19 mouse cellular contexts compared by ENCODE assay signal in the genomic region with DNA sequence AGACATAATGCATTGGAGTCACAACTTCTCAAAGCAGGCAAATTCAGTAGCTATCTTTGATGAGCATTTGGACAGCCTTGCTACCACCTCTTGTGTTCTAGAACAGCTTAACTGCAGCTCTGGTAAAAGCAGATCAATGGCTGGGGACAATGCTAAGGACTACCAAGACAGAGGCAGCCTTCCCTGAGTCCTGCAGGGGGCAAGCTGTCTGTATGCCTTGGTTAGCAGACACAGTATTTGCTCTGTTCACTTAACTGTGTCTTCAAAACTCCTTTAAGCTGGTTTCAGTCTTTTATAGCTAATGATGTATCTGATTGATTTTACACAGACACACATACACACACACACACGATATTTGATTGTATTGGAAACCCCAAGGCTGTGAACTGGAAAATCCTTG.
DNase-seq lines count a peak whose midpoint lies in the region; ATAC-seq and TF ChIP-seq lines count a peak whose summit lies in the region.
"Had no signal": no experiment of that assay in that cellular context is flagged by ENCODE, and none has a peak within 500 bp of the region (broad histone marks: within the 10 kb centered on the region; RNA-seq: fewer than 3 reads in every experiment).

No protein-coding gene starts in this region.

- peak; percentile 26 for DNase-seq in midbrain, embryonic 14.5 days
- DNase-seq in midbrain, embryonic 10.5 days (ENCODE audit: low spot score): no peak
- DNase-seq in splenic B cell, adult 2 months (ENCODE audit: low read depth, low spot score): peak; percentile 23
- DNase-seq in neural tube, embryonic 10.5 days (ENCODE audit: extremely low spot score, low spot score): no peak
- no peak for DNase-seq in spleen, adult 18-20 months
- DNase-seq: adrenal gland, postnatal 10 days; cerebellum, adult 18-20 months; gastrocnemius, adult 2 months; heart, adult 18-20 months; right cerebral cortex, postnatal 25 days had no signal

- ATAC-seq in intestine, postnatal 0 days: no peak
- no peak for ATAC-seq in intestine, embryonic 15.5 days
- no peak for ATAC-seq in midbrain, embryonic 14.5 days (ENCODE audit: low FRiP score, low TSS enrichment)
- ATAC-seq: CD4-positive, CD25-positive, alpha-beta regulatory T cell, adult 4 months; hindbrain, embryonic 16.5 days had no signal

- peaks cover 5% of the 10 kb centered on the region; the same call in 1 of the 2 replicates for H3K36me3 ChIP-seq in intestine, postnatal 0 days (ENCODE audit: control insufficient read depth, insufficient read depth)
- peaks cover 2% of the 10 kb centered on the region; the same call in 1 of the 2 replicates for H3K36me3 ChIP-seq in intestine, embryonic 15.5 days
- H3K36me3 ChIP-seq in midbrain, embryonic 14.5 days (ENCODE audit: control insufficient read depth, insufficient read depth, low read length): no peaks in the 10 kb centered on the region
- H3K36me3 ChIP-seq in midbrain, embryonic 10.5 days: peaks cover 41% of the 10 kb centered on the region
- no peaks in the 10 kb centered on the region for H3K36me3 ChIP-seq in splenic B cell, adult 2 months (ENCODE audit: control insufficient read depth, insufficient read depth, low read length, poor library complexity, severe bottlenecking)
- H3K36me3 ChIP-seq: limb, embryonic 12.5 days had no signal

- no peak overlapping the region for H3K27ac ChIP-seq in intestine, postnatal 0 days (ENCODE audit: low read depth, low read length)
- H3K27ac ChIP-seq in intestine, embryonic 15.5 days: no peak overlapping the region
- no peak overlapping the region for H3K27ac ChIP-seq in midbrain, embryonic 14.5 days (replicated peaks; ENCODE audit: low read depth, low read length)
- H3K27ac ChIP-seq in midbrain, embryonic 10.5 days (replicated peaks): no peak overlapping the region
- H3K27ac ChIP-seq in cortical plate, adult 2 months (ENCODE audit: insufficient read depth, low read length): no peak overlapping the region
- H3K27ac ChIP-seq: embryonic facial prominence, embryonic 12.5 days; gastrocnemius, adult 2 months; limb, embryonic 12.5 days; liver, embryonic 14.5 days had no signal

- WGBS in intestine, postnatal 0 days: 76% methylated on average over 1 of the region's 1 CpGs
- WGBS in intestine, embryonic 15.5 days: 58% methylated on average over 1 of the region's 1 CpGs
- 20% methylated on average over 1 of the region's 1 CpGs for WGBS in midbrain, embryonic 14.5 days
- WGBS in midbrain, embryonic 10.5 days: 58% methylated on average over 1 of the region's 1 CpGs

- H3K9me3 ChIP-seq in intestine, postnatal 0 days (ENCODE audit: control insufficient read depth): no peaks in the 10 kb centered on the region
- H3K9me3 ChIP-seq in intestine, embryonic 15.5 days: no peaks in the 10 kb centered on the region
- H3K9me3 ChIP-seq in midbrain, embryonic 14.5 days (ENCODE audit: control insufficient read depth, low read length): no peaks in the 10 kb centered on the region
- no peaks in the 10 kb centered on the region for H3K9me3 ChIP-seq in midbrain, embryonic 10.5 days (replicated peaks)
- H3K9me3 ChIP-seq: embryonic facial prominence, embryonic 12.5 days; limb, embryonic 12.5 days had no signal

- no peaks in the 10 kb centered on the region for H3K4me1 ChIP-seq in intestine, postnatal 0 days (replicated peaks; ENCODE audit: control insufficient read depth, insufficient read depth, low read length)
- H3K4me1 ChIP-seq in intestine, embryonic 15.5 days (replicated peaks): no peaks in the 10 kb centered on the region
- H3K4me1 ChIP-seq in midbrain, embryonic 14.5 days (ENCODE audit: control insufficient read depth, insufficient read depth, low read length): no peaks in the 10 kb centered on the region
- peaks cover 33% of the 10 kb centered on the region for H3K4me1 ChIP-seq in midbrain, embryonic 10.5 days
- H3K4me1 ChIP-seq in cortical plate, adult 2 months (ENCODE audit: control insufficient read depth, insufficient read depth, low read length): no peaks in the 10 kb centered on the region; the same call in 1 of the 2 replicates
- H3K4me1 ChIP-seq: limb, embryonic 12.5 days; megakaryocyte, embryonic 14.5 days had no signal

- TF ChIP-seq POLR2A in cortical plate, adult 2 months (IDR thresholded peaks at IDR 0.05; ENCODE audit: extremely low read depth, insufficient read depth, low read length): no peak

- H3K4me2 ChIP-seq in intestine, postnatal 0 days (replicated peaks; ENCODE audit: low read depth): no peak overlapping the region
- H3K4me2 ChIP-seq in intestine, embryonic 15.5 days (replicated peaks): no peak overlapping the region
- H3K4me2 ChIP-seq in midbrain, embryonic 14.5 days (ENCODE audit: low read length): no peak overlapping the region
- H3K4me2 ChIP-seq: embryonic facial prominence, embryonic 12.5 days; limb, embryonic 12.5 days had no signal

- peak; percentile 39 for TF ChIP-seq CTCF in intestine, postnatal 0 days (IDR thresholded peaks at IDR 0.05; ENCODE audit: low read depth)
- TF ChIP-seq CTCF in cortical plate, adult 2 months (IDR thresholded peaks at IDR 0.05; ENCODE audit: extremely low read depth, insufficient read depth, low read length): 0 out of 2 replicates have a peak, but pooled peaks have one; percentile 9

- no peaks in the 10 kb centered on the region for H3K27me3 ChIP-seq in intestine, postnatal 0 days (replicated peaks; ENCODE audit: control insufficient read depth, insufficient read depth, low read length)
- no peaks in the 10 kb centered on the region for H3K27me3 ChIP-seq in intestine, embryonic 15.5 days (replicated peaks)
- H3K27me3 ChIP-seq in midbrain, embryonic 14.5 days (ENCODE audit: control insufficient read depth, insufficient read depth, low read length): no peaks in the 10 kb centered on the region
- H3K27me3 ChIP-seq in midbrain, embryonic 10.5 days (ENCODE audit: low read depth, poor library complexity, severe bottlenecking): no peaks in the 10 kb centered on the region
- no peaks in the 10 kb centered on the region for H3K27me3 ChIP-seq in splenic B cell, adult 2 months (ENCODE audit: control insufficient read depth, insufficient read depth, low read length, poor library complexity, severe bottlenecking)
- H3K27me3 ChIP-seq: embryonic facial prominence, embryonic 12.5 days; limb, embryonic 12.5 days; megakaryocyte, embryonic 14.5 days had no signal

- H3K4me3 ChIP-seq in intestine, postnatal 0 days (ENCODE audit: low read depth, low read length): no peak overlapping the region
- no peak overlapping the region for H3K4me3 ChIP-seq in intestine, embryonic 15.5 days (replicated peaks)
- H3K4me3 ChIP-seq in midbrain, embryonic 14.5 days (replicated peaks; ENCODE audit: low read depth, low read length): no peak overlapping the region
- no peak overlapping the region for H3K4me3 ChIP-seq in midbrain, embryonic 10.5 days
- H3K4me3 ChIP-seq in cortical plate, adult 2 months (ENCODE audit: insufficient read depth, low read length): no peak overlapping the region
- H3K4me3 ChIP-seq: embryonic facial prominence, embryonic 12.5 days; gastrocnemius, adult 2 months; limb, embryonic 12.5 days; megakaryocyte, embryonic 14.5 days had no signal

- H3K9ac ChIP-seq in intestine, postnatal 0 days (ENCODE audit: low read depth, low read length): no peak overlapping the region
- no peak overlapping the region for H3K9ac ChIP-seq in intestine, embryonic 15.5 days
- H3K9ac ChIP-seq in midbrain, embryonic 14.5 days (replicated peaks; ENCODE audit: low read length): no peak overlapping the region
- H3K9ac ChIP-seq: embryonic facial prominence, embryonic 12.5 days; limb, embryonic 12.5 days; liver, embryonic 14.5 days had no signal

Comparison
In these comparisons a context has a peak if more than half of its experiments do, and no peak if none do; other contexts are left out.
1. DNase-seq: peak in midbrain, embryonic 14.5 days (single experiment) and splenic B cell, adult 2 months (single experiment); none in midbrain, embryonic 10.5 days (single experiment), neural tube, embryonic 10.5 days (single experiment) and spleen, adult 18-20 months (0 of 2).